Mouse (Mus musculus) gastrocnemius, postnatal 4 days (tissue): ENCODE data around the gene Cux1. TPM values are rescaled to one million over a fixed set of nuclear protein-coding genes. Genes with fewer than 3 reads are reported as not detected.
A peak's percentile ranks its signal among the peaks of the same experiment; 100 is the strongest.

Experiments
- DNase-seq, 2 experiments: peaks; one replicate each; pipeline ENCODE4 v3.0.0; 2021 to 2022; ENCODE audit warnings: low spot score in 2 of 2, mixed read lengths in 2 of 2
- total RNA-seq, 2 experiments: library from RNA; stranded (reverse); gene quantifications; 2 replicates each; pipeline ENCODE4 v1.2.3; 2021

Cux1 gene
- total RNA-seq, 2 experiments from 2014 or later, result 118 to 123 TPM

GRCm38 (mm10) chr5:136442238-136443187 lies 124.8 kb downstream of the Cux1 start:
- no peak for DNase-seq

DNA sequence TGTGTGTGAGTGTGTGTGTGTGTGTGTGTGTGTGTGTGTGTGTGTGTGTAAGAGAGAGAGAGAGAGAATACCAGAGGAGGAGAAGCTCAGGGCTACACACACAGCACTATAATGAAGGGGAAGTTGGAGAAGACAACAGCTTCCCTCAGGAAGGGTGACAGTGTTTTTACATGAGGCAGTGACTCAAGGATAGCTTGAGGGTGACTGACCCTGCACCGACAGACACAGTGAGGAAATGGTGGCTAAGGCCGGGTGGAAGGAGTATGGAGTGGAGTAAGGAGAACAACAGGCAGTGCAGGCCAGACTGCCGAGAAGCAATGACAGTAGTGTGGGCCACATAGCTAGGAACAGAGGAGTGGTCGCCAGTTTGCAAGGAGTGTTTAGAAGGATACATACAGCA lies 137.6 kb downstream of the Cux1 start:
- DNase-seq, result no peak

DNA sequence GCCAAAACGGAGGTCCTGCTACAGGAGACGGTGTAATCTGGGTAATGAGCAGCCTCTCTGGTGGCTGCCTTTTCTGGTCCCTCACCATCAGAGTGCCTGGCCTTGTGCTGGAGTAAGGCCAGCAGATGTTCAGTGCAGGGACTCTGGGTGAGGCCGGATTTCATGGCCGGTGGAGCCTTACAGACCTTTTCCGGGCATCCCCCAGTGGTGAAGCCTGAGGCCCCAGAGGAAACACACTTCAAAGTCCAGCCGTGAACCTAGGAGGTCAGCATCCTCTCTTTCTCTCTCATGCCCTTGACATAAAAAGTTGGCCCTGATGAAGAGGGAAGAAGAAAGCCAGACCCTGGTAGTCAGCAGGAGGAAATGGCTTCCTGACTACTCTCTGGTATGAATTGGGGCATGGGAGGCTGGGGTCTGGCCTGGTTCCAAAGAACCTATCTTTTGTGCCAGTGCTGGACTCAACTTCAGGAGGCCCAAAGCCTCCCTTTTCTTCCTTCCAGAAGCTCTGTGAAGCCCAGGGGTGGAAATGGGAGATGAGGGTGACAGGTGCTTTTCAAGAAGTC lies 138.7 kb downstream of the Cux1 start:
- DNase-seq, result no peak

DNA sequence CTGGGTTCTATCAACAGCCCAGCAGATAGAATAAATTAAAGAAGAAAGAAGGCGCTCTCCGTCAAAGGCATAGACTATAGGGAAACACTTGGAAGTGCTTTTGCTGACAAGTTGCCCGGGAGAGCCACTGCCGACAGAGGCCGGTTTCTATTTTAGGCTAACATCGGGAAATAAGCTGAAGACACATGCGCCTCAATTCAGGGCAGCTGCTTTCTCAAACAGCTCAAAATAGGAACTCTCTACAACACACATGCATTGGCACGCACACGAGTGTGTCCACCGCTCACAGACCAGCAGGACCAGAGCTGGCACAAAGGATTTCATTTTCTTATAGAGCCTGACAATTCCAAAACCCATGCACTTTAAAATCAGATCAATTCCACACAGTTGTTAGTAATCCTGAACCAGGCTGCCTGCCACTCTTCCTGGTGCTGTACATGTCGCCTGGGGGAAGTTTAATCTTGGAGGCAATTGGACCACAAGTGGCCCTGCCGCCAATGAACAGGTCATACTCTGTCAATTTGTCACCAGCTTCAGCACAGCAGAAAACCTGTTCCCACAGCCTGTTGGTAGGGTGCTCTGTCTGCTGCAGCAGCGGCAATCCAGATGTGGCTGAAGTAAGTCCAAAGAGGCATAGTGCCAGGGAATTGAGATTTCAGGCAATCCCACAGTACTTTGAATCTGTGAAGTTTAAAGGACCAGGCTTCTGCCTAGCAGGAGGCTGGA lies 139.4 kb downstream of the Cux1 start:
- DNase-seq, result peak in 1 of 2 experiments; percentile 31

DNA sequence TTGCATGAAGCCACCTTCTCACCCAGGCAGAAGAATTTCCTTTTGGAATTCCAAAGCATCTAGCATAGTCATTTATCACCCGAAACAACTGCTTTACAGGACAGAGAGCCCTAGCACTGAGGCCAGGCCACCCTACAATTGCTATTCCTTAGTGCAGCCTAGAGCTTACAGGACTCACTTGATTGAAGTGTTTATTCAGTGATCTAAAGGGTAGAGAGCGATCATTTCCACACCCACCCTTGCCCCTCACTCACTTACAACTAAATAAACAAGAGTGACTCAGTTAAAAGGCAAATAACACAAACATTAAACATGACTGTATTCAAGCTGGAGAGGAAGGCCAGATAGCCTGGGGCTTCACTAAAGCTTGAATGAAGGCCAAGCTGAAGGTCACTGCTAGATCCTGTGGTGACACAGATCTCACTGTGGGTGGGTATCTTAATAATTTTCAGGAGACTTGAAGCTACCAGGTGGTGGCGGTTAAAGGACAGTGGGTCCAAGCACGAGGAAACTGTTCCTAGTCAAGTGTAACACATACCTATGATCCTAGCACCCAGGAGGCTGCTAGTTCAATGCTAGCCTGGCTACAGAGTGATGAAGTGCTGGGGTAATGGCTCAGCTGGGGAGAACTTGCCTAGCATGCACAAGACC lies 140.0 kb downstream of the Cux1 start:
- no peak for DNase-seq

DNA sequence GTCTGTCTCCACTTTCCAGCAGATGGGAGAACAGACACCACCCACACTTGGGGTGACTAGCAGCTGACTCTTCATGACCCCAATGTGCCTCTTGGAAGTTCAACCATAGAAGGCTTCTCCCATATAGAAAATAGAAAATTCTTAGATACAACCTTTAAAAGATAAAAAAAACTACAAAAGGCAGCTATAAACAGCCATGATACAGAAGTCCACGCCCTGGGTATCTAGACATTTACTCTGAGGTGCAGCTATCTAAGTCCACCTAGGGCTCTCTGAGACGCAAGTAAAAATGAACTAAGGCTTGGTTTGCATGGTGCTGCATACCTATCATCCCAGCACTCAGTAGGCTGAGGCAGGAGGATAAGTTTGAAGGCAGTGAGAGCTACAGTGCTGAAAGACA lies 144.3 kb downstream of the Cux1 start:
- DNase-seq, result no peak

DNA sequence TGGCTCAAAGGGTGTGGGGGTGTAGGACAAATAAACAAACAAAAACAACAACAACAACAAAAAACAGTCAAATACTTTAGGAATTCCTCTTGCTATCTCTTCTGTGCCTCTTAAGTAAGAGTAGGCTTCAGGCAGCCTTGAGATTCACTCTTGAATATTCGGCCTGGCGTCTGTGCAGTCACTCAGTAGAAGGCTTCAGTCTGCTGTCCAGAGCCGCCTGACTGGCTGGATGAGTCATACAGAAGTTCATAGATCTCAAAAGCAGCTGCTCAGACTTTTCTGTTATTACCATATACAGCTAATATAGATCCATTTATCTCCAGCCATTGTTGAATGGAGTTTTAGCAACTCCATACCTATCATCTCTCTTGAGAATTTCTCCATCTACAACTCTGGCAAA lies 145.4 kb downstream of the Cux1 start:
- no peak for DNase-seq

GRCm38 (mm10) chr5:136421316-136421715 lies 146.0 kb downstream of the Cux1 start:
- DNase-seq, result no peak

GRCm38 (mm10) chr5:136420342-136420741 lies 146.9 kb downstream of the Cux1 start:
- no peak for DNase-seq

- no peak for DNase-seq
These were observed 149.4 kb downstream of the Cux1 start for GRCm38 (mm10) chr5:136417891-136418290.

- no peak for DNase-seq
These were observed 152.8 kb downstream of the Cux1 start for GRCm38 (mm10) chr5:136414479-136414878.

GRCm38 (mm10) chr5:136410681-136411181 lies 156.6 kb downstream of the Cux1 start:
- no peak for DNase-seq

GRCm38 (mm10) chr5:136406357-136406756 lies 160.9 kb downstream of the Cux1 start:
- DNase-seq, result no peak

DNA sequence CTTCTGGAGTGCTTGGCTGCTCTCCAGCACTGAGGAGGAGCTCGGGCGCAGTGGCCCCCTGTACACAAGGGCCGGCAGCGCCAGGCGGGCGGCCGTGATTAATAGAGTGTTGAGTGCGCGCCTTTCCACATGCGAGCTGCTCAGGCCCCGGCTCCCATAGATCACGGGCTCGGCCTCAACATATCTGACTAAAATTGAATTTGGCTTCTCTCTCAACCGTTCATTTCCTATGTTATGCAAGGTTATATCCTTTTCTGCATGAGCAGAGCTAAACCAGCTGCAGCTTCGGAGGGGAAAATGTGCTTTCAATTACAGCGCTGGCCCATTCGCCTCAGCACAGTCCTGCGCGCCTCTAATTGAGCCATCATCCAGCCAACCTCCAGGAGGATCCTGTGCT lies 163.7 kb downstream of the Cux1 start:
- DNase-seq, result peak; percentile 47 to 78

DNA sequence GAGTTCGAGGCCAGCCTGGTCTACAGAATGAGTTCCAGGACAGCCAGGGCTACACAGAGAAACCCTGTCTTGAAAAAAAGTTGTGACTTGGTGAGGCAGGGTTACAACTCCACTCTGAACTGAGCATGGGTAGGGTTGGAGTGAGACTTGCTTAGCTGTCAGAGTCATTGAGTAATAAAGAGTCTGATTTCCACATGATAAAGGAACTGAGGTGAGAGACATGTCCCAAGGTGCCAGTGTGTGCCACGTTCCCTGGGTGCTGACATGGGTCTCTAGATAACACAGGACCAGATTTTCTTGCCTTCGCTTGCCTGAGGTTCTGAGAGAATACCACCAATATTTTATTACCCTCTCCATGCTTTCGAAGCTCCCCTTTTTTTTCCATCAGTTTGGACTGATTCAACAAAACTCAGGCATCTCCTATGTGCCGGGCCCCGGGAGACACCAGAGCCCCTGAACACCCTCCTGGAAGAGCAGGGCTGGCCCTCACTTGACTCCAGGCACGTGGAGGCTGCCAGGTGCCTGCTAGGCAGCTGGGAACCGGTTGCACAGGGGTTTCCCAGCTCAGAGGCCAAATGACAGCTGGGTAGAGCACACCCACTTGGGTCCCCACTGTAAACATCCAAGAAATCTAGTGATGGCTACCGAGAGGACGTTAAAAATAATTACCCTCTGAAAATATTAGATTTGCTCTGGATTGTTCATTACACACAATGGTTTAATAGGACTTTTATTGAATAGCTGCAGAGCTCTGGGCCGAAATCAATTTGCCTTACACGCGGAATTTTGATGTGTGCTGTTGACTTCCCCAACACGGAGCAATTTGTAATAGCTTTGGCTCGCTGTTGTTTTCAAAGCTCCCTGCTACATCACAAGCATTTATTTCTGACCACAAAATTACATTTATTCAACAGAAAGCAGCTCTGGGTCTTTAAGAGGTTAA lies 164.4 kb downstream of the Cux1 start:
- no peak for DNase-seq

GRCm38 (mm10) chr5:136398706-136399105 lies 168.6 kb downstream of the Cux1 start:
- DNase-seq, result no peak

DNA sequence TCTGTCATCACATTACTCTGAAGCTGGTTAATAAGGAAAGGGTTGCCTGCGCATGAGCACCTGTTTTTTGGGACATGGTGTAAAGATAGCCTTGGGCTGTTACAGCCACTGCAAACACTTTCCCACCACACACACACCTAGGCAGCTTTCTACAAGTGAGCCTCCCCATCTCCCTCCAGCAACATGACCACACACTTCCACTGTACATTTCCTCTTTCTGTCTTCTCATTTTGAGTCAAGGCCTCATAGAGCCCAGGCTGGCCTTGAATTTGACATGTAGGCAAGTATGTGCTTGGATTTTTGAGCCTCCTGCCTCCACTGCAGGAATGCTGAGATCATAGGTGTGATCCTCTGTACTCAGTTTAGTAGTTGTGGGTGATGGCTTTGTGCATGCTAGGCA lies 170.6 kb downstream of the Cux1 start:
- no peak for DNase-seq

- no peak for DNase-seq
These were observed 171.0 kb downstream of the Cux1 start for GRCm38 (mm10) chr5:136396256-136396655.

DNA sequence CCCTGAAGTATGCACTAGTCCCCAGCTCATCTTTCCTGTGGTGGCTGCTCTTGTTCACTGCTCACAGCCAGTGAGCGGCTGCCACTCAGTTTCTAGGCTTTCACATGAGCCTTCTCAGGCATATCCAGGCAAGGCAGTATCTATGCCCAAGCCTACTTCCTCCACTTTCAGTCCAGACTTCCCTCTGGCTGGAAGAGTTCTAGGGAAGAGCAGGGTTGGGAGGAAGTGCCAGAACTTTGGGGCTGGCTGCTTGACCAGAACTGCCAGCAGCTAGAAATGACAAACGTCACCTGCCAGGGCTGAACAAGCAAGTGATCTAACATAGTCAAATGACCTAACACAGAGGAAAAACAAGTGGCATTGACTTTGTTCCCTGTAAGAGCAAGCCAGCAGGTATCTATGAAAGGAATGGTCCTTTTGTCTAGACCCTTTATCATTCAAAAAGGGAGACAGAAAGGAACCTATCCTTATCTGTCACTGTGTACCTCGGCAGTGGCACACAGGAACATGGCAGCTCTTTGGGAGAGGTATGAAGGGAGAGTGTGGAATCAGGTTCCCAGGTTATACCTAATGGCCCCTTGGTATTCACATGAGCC lies 171.6 kb downstream of the Cux1 start:
- no peak for DNase-seq
